Mouse (Mus musculus) myocyte (in vitro differentiated cells): ENCODE results near the gene Dip2c.

Source experiments
- CEBPB ChIP-seq: IDR thresholded peaks from 2 replicates; pipeline ENCODE4 v1.6.1; 2011; ENCODE audit warnings: mild to moderate bottlenecking, moderate library complexity; ENCODE audit not compliant: poor library complexity, insufficient read depth, severe bottlenecking
- E2F4 ChIP-seq: IDR thresholded peaks from one replicate; pipeline ENCODE4 v1.6.1; 2011; ENCODE audit warnings: mild to moderate bottlenecking, control low read depth, moderate library complexity; ENCODE audit not compliant: insufficient read depth
- MAX ChIP-seq: IDR thresholded peaks from one replicate; pipeline ENCODE4 v1.6.1; 2011; ENCODE audit warnings: low read depth, mild to moderate bottlenecking, control low read depth
- MYOD1 ChIP-seq, 3 experiments: IDR thresholded peaks; one replicate each; pipeline ENCODE4 v1.6.1; 2011; ENCODE audit warnings: control low read depth in 2 of 3, low read depth in 2 of 3, mild to moderate bottlenecking in 2 of 3, moderate library complexity in 1 of 3; ENCODE audit not compliant: insufficient read length in 2 of 3, control insufficient read depth in 1 of 3
- MYOG ChIP-seq, 3 experiments: IDR thresholded peaks; one replicate each; pipeline ENCODE4 v1.6.1; 2011; ENCODE audit warnings: control low read depth in 2 of 3, low read depth in 2 of 3, mild to moderate bottlenecking in 2 of 3; ENCODE audit not compliant: insufficient read length in 2 of 3, control insufficient read depth in 1 of 3, insufficient read depth in 1 of 3
- POLR2A ChIP-seq: IDR thresholded peaks from one replicate; pipeline ENCODE4 v1.6.1; 2011; ENCODE audit warnings: low read depth, mild to moderate bottlenecking, control low read depth, moderate library complexity; ENCODE audit not compliant: insufficient read length
- POLR2AphosphoS2 ChIP-seq: IDR thresholded peaks from one replicate; pipeline ENCODE4 v1.6.1; 2011; ENCODE audit warnings: low read depth, control low read depth; ENCODE audit not compliant: insufficient read length
- REST ChIP-seq: IDR thresholded peaks from one replicate; pipeline ENCODE4 v1.6.1; 2011; ENCODE audit warnings: mild to moderate bottlenecking, control low read depth, moderate library complexity; ENCODE audit not compliant: insufficient read depth, insufficient read length
- SRF ChIP-seq: IDR thresholded peaks from one replicate; pipeline ENCODE4 v1.6.1; 2011; ENCODE audit warnings: low read depth; ENCODE audit not compliant: control insufficient read depth, insufficient read length
- TCF12 ChIP-seq: IDR thresholded peaks from one replicate; pipeline ENCODE4 v1.6.1; 2011; ENCODE audit warnings: mild to moderate bottlenecking, control low read depth; ENCODE audit not compliant: poor library complexity, insufficient read depth, severe bottlenecking
- TCF3 ChIP-seq: IDR thresholded peaks from one replicate; pipeline ENCODE4 v1.6.1; 2011; ENCODE audit warnings: low read depth, control low read depth; ENCODE audit not compliant: insufficient read length
- USF1 ChIP-seq: IDR thresholded peaks from one replicate; pipeline ENCODE4 v1.6.1; 2011; ENCODE audit warnings: low read depth, mild to moderate bottlenecking, control low read depth, moderate library complexity

DNA sequence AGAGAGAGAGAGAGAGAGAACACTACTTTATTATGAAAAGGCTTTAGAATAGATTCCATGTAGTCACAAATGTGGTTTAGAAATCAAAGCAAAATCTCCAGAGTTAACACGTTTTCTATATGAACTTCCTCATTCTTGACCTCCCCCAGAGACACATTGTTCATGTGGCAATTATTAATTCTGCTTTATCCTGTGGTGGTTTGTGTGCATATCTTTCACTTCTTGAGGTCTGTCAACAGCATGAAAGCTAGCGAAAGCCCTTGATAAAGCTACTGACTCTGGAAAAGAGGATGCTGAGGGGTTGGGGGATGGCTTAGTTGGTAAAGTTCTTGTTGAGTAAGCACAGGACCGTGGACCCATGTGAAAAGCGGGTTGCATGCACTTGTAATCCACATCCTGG is 14.6 kb upstream of the Dip2c start:
- TF ChIP-seq USF1 (no peak), TCF12 (no peak), POLR2A (no peak), MYOG (IDR thresholded peaks at IDR 0.05; ENCODE audit: control insufficient read depth in 1 of 3, insufficient read depth in 1 of 3, insufficient read length in 2 of 3, low read depth in 2 of 3) (no peak), E2F4 (no peak), MAX (no peak), CEBPB (no peak), MYOD1 (IDR thresholded peaks at IDR 0.05; ENCODE audit: control insufficient read depth in 1 of 3, insufficient read length in 2 of 3, low read depth in 2 of 3) (no peak), POLR2AphosphoS2 (no peak), SRF (no peak), REST (no peak), TCF3 (no peak)
